8 mouse cellular contexts compared by ENCODE assay signal in genomic region chr4:66827463-66828162, GRCm38 (mm10). TPM values are rescaled to one million over a fixed set of nuclear protein-coding genes. Genes with fewer than 3 reads are reported as not detected.
DNase-seq lines count a peak whose midpoint lies in the region; ATAC-seq and TF ChIP-seq lines count a peak whose summit lies in the region.

Tlr4 (plus strand) TSS chr4:66827584.

- H3K36me3 ChIP-seq in heart, adult 2 months (ENCODE audit: control insufficient read depth, insufficient read depth, low read length), result peaks cover 8% of the 10 kb centered on the region
- no peaks in the 10 kb centered on the region for H3K36me3 ChIP-seq in kidney, embryonic 15.5 days
- no peaks in the 10 kb centered on the region for H3K36me3 ChIP-seq in limb, embryonic 15.5 days
- no peaks in the 10 kb centered on the region for H3K36me3 ChIP-seq in neural tube, embryonic 15.5 days

- H3K4me3 ChIP-seq in heart, adult 2 months, result peak within 1 kb of the TSS; percentile 73
- H3K4me3 ChIP-seq in kidney, embryonic 15.5 days (replicated peaks), result peak within 1 kb of the TSS; percentile 11
- peak within 1 kb of the TSS; percentile 25 for H3K4me3 ChIP-seq in limb, embryonic 15.5 days
- H3K4me3 ChIP-seq in neural tube, embryonic 15.5 days (replicated peaks), result 0 out of 2 replicates have a peak within 1 kb of the TSS, but pooled peaks have one; percentile 5

- no peaks in the 10 kb centered on the region for H3K9me3 ChIP-seq in kidney, embryonic 15.5 days (replicated peaks)
- no peaks in the 10 kb centered on the region for H3K9me3 ChIP-seq in limb, embryonic 15.5 days
- H3K9me3 ChIP-seq in neural tube, embryonic 15.5 days (replicated peaks), result no peaks in the 10 kb centered on the region

- intact Hi-C loops in heart, adult 2 months (cut with DNase I), result no loop called here

- peak within 1 kb of the TSS; percentile 98 for H3K27ac ChIP-seq in heart, adult 2 months
- H3K27ac ChIP-seq in kidney, embryonic 15.5 days, result peak within 1 kb of the TSS; percentile 33
- H3K27ac ChIP-seq in limb, embryonic 15.5 days, result peak within 1 kb of the TSS; percentile 73
- no peak within 1 kb of the TSS for H3K27ac ChIP-seq in neural tube, embryonic 15.5 days (replicated peaks)

- H3K4me1 ChIP-seq in heart, adult 2 months (ENCODE audit: control insufficient read depth, insufficient read depth, low read length), result peaks cover 5% of the 10 kb centered on the region
- H3K4me1 ChIP-seq in kidney, embryonic 15.5 days, result peaks cover 16% of the 10 kb centered on the region
- peaks cover 6% of the 10 kb centered on the region for H3K4me1 ChIP-seq in limb, embryonic 15.5 days
- no peaks in the 10 kb centered on the region for H3K4me1 ChIP-seq in neural tube, embryonic 15.5 days

- H3K27me3 ChIP-seq in heart, adult 2 months (ENCODE audit: control insufficient read depth, insufficient read depth, low read length), result no peaks in the 10 kb centered on the region
- no peaks in the 10 kb centered on the region for H3K27me3 ChIP-seq in kidney, embryonic 15.5 days
- no peaks in the 10 kb centered on the region for H3K27me3 ChIP-seq in limb, embryonic 15.5 days
- no peaks in the 10 kb centered on the region for H3K27me3 ChIP-seq in neural tube, embryonic 15.5 days (replicated peaks)

- H3K9ac ChIP-seq in heart, adult 2 months (ENCODE audit: low read depth, low read length), result peak within 1 kb of the TSS; percentile 42
- H3K9ac ChIP-seq in kidney, embryonic 15.5 days, result no peak within 1 kb of the TSS
- no peak within 1 kb of the TSS for H3K9ac ChIP-seq in limb, embryonic 15.5 days
- H3K9ac ChIP-seq in neural tube, embryonic 15.5 days (replicated peaks), result no peak within 1 kb of the TSS

- WGBS in heart, adult 2 months, result 4% methylated on average over 11 of the region's 11 CpGs
- 32% methylated on average over 11 of the region's 11 CpGs for WGBS in kidney, embryonic 15.5 days
- 30% methylated on average over 11 of the region's 11 CpGs for WGBS in limb, embryonic 15.5 days
- WGBS in neural tube, embryonic 15.5 days, result 83% methylated on average over 11 of the region's 11 CpGs

- ATAC-seq in kidney, embryonic 15.5 days (replicated peaks; ENCODE audit: low FRiP score), result peak; percentile 79
- ATAC-seq in limb, embryonic 15.5 days (ENCODE audit: insufficient number of reproducible peaks, low FRiP score, low TSS enrichment, low read depth), result peak; percentile 52; the same call in 1 of the 2 replicates
- no peak for ATAC-seq in neural tube, embryonic 15.5 days (ENCODE audit: low FRiP score)

- peak; percentile 45 for DNase-seq in right cerebral cortex, adult 18-20 months
- DNase-seq in right cerebral cortex, adult 2 months (ENCODE audit: low spot score in 2 of 2), result no peak
- peak; percentile 35 to 42 for DNase-seq in cerebellum, postnatal 14 days
- DNase-seq in heart, adult 2 months, result peak; percentile 76 to 90
- DNase-seq in urinary bladder, postnatal 14 days (ENCODE audit: low spot score), result peak; percentile 85

- peak within 1 kb of the TSS; percentile 49 for H3K4me2 ChIP-seq in kidney, embryonic 15.5 days
- H3K4me2 ChIP-seq in limb, embryonic 15.5 days, result peak within 1 kb of the TSS; percentile 32
- H3K4me2 ChIP-seq in neural tube, embryonic 15.5 days, result peak within 1 kb of the TSS; percentile 28; the same call in 1 of the 2 replicates

- peak; percentile 75 for TF ChIP-seq POLR2A in heart, adult 2 months (IDR thresholded peaks at IDR 0.05; ENCODE audit: insufficient read depth, low read depth, low read length)

- H3K79me2 ChIP-seq in heart, adult 2 months (replicated peaks; ENCODE audit: control insufficient read depth, insufficient read depth, low read length), result peaks cover 1% of the 10 kb centered on the region; the same call in 1 of the 2 replicates

- 0 out of 2 replicates have a peak, but pooled peaks have one; percentile 48 for TF ChIP-seq EP300 in heart, adult 2 months (IDR thresholded peaks at IDR 0.05; ENCODE audit: insufficient read depth, low read depth, low read length)

- no peak for TF ChIP-seq CTCF in heart, adult 2 months (IDR thresholded peaks at IDR 0.05)

RNA-seq across cellular contexts. Expression of gene Tlr4, which starts in this region (rescaled TPM):
- 10 to 100 TPM; 15.5 to 18.5 TPM for total RNA-seq in heart, adult 2 months (2021)
- polyA plus RNA-seq in heart, adult 2 months (2012; rRNA removed), result 2.3 and 4.8 TPM in 2 replicates
- 1.9 and 2.0 TPM in 2 replicates for polyA plus RNA-seq in kidney, embryonic 15.5 days (2015; fragmentation: Nextera tagmentation; extraction: Ambion mirVana)
- polyA plus RNA-seq in limb, embryonic 15.5 days (2015; fragmentation: Nextera tagmentation; extraction: Ambion mirVana), result 2.3 and 2.4 TPM in 2 replicates
- polyA plus RNA-seq in neural tube, embryonic 15.5 days (2015; fragmentation: Nextera tagmentation; extraction: Ambion mirVana), result 0.89 and 0.96 TPM in 2 replicates

Comparison
In these comparisons a context has a peak if more than half of its experiments do, and no peak if none do; other contexts are left out.
1. DNase-seq: peak in right cerebral cortex, adult 18-20 months (single experiment), cerebellum, postnatal 14 days (2 of 2), heart, adult 2 months (2 of 2) and urinary bladder, postnatal 14 days (single experiment); none in right cerebral cortex, adult 2 months (0 of 2).
2. H3K4me3 ChIP-seq: peak in every context shown above with its lines; median percentile 73 in heart, adult 2 months; 25 in limb, embryonic 15.5 days; 11 in kidney, embryonic 15.5 days; 5 in neural tube, embryonic 15.5 days.
3. Peak in every context shown above with its lines, with median percentiles within 50 percentile points of each other: H3K4me2 ChIP-seq.